Mouse (Mus musculus) adrenal gland, adult 18-20 months (tissue): ENCODE measurements at regions not wholly inside any gene's neighbourhood (a gene's known extent, or its start where the extent isn't known, plus 50 kb on each side); places are given as distances from the start of the nearest gene placed in this dataset.

Experiments used
- DNase-seq, 2 experiments: peaks; one replicate each; pipeline ENCODE4 v3.0.0; 2021 to 2022; ENCODE audit warnings: low spot score in 2 of 2

GRCm38 (mm10) chr8:128111132-128111531, 247.3 kb upstream of the Nrp1 start:
- no peak for DNase-seq

GRCm38 (mm10) chr8:128113116-128113515, 245.3 kb upstream of the Nrp1 start:
- peak in 1 of 2 experiments; percentile 13 for DNase-seq

GRCm38 (mm10) chr8:128141290-128141966, 217.0 kb upstream of the Nrp1 start:
- DNase-seq: no peak

- DNase-seq: no peak
These were observed 210.0 kb upstream of the Nrp1 start for GRCm38 (mm10) chr8:128148351-128148942.

GRCm38 (mm10) chr8:128155604-128156003, 202.8 kb upstream of the Nrp1 start:
- DNase-seq: no peak

GRCm38 (mm10) chr8:128156221-128156620, 202.2 kb upstream of the Nrp1 start:
- DNase-seq: no peak

- no peak for DNase-seq
These were observed 195.5 kb upstream of the Nrp1 start for GRCm38 (mm10) chr8:128162857-128163256.

GRCm38 (mm10) chr8:128164976-128165375, 193.4 kb upstream of the Nrp1 start:
- DNase-seq: no peak

GRCm38 (mm10) chr8:128165591-128165990, 192.8 kb upstream of the Nrp1 start:
- DNase-seq: no peak

GRCm38 (mm10) chr8:128166097-128166496, 192.3 kb upstream of the Nrp1 start:
- DNase-seq: no peak

- DNase-seq: no peak
These were observed 189.6 kb upstream of the Nrp1 start for GRCm38 (mm10) chr8:128168819-128169218.

- DNase-seq: peak in 1 of 2 experiments; percentile 5
These were observed 187.3 kb upstream of the Nrp1 start for GRCm38 (mm10) chr8:128171116-128171515.

- DNase-seq: no peak
These were observed 178.2 kb upstream of the Nrp1 start for GRCm38 (mm10) chr8:128180214-128180613.

- DNase-seq: no peak
These were observed 175.3 kb upstream of the Nrp1 start for GRCm38 (mm10) chr8:128183081-128183480.

- DNase-seq: no peak
These were observed 170.1 kb upstream of the Nrp1 start for GRCm38 (mm10) chr8:128188321-128188720.

- no peak for DNase-seq
These were observed 165.0 kb upstream of the Nrp1 start for GRCm38 (mm10) chr8:128193293-128193887.

GRCm38 (mm10) chr8:128200815-128201214, 157.6 kb upstream of the Nrp1 start:
- DNase-seq: no peak

GRCm38 (mm10) chr8:128201635-128202034, 156.8 kb upstream of the Nrp1 start:
- no peak for DNase-seq

GRCm38 (mm10) chr8:128202158-128202886, 156.1 kb upstream of the Nrp1 start:
- no peak for DNase-seq

- DNase-seq: no peak
These were observed 153.6 kb upstream of the Nrp1 start for GRCm38 (mm10) chr8:128204803-128205202.

- no peak for DNase-seq
These were observed 151.3 kb upstream of the Nrp1 start for GRCm38 (mm10) chr8:128207138-128207537.

- no peak for DNase-seq
These were observed 147.6 kb upstream of the Nrp1 start for GRCm38 (mm10) chr8:128210761-128211160.
